Mouse (Mus musculus) A20 (cell line): Measurements from ENCODE around the gene Lbr.

Experiments
- DNase-seq: peaks from one replicate; pipeline ENCODE4 v3.0.0-alpha.2; 2011; ENCODE audit warnings: low read depth, low spot score

The Lbr gene

DNA sequence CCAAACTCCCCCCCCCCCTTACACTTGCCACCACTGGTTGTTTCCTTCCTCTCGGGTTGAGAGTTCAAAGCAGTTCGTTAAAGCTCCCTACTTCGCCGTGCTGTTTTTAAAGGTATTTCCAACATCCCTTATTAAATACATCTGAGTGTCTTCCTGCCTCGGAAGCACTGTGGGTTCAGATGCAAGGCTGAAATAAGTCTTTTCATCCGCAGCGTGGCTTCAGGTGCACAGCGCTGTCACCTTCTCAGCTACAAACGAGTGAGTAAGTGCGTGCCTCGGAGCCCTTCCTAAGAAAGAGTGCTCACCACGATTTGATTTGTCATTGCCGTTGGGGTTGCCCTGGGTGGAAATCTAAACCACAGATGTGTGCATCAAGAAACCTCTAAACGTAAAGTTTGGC, at the start of gene Lbr:
TSS of gene Lbr (minus strand) at position 266 of the 400 bp plus-strand sequence.
- DNase-seq: no peak

GRCm38 (mm10) chr1:181889670-181890069, 46.8 kb upstream of the Lbr start:
- DNase-seq: no peak

GRCm38 (mm10) chr1:181888801-181889200, 46.0 kb upstream of the Lbr start:
- DNase-seq: peak; percentile 84

- peak; percentile 79 for DNase-seq
Observed at GRCm38 (mm10) chr1:181881532-181881931, 38.7 kb upstream of the Lbr start.

- peak; percentile 44 for DNase-seq
Observed at GRCm38 (mm10) chr1:181880752-181881325, 38.0 kb upstream of the Lbr start.

DNA sequence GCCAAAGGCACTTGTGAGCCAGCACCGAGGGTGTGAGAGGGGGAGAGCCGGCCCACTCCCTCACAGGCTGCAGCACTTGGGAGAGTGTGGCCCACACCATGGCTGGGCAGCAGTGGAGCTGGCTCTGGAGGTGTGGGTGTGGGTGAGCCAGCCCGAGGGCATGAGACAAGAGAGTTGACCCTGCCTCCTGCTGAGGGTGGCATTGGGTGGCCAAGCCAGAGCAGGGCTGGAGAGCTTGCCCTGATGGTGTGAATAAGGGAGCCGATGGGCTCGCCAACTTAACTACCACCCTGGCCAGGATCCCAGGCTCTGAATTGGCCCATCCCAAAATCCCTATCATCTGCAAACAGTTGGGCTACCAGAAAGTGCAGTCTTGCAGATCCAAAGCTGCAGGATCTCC, 35.6 kb upstream of the Lbr start:
- DNase-seq: no peak

- DNase-seq: peak; percentile 17
Observed at GRCm38 (mm10) chr1:181877088-181877487, 34.2 kb upstream of the Lbr start.

GRCm38 (mm10) chr1:181876656-181877055, 33.8 kb upstream of the Lbr start:
- no peak for DNase-seq

- no peak for DNase-seq
Observed at GRCm38 (mm10) chr1:181873086-181873920, 30.5 kb upstream of the Lbr start.

- DNase-seq: no peak
Observed at GRCm38 (mm10) chr1:181872639-181873038, 29.8 kb upstream of the Lbr start.

GRCm38 (mm10) chr1:181866429-181867280, 23.8 kb upstream of the Lbr start:
- no peak for DNase-seq

DNA sequence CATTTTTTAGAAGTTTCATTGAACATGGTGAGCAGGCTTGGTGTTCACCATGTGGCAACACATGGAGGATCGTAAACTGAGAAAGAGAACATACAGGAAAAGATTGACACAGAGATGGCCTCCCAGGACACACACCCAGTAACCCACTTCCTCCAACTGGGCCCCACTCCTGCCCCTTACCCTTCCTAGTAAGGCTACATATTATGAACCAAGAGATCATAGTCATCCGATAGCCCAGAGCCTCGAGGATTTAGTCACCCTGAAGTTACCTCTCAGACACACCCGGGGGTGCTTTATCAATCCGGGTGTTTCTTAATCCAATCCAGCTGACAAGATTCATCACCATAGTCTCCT, 23.0 kb upstream of the Lbr start:
- DNase-seq: no peak

- no peak for DNase-seq
Observed at GRCm38 (mm10) chr1:181864971-181865862, 22.4 kb upstream of the Lbr start.

GRCm38 (mm10) chr1:181863431-181863830, 20.6 kb upstream of the Lbr start:
- DNase-seq: no peak

DNA sequence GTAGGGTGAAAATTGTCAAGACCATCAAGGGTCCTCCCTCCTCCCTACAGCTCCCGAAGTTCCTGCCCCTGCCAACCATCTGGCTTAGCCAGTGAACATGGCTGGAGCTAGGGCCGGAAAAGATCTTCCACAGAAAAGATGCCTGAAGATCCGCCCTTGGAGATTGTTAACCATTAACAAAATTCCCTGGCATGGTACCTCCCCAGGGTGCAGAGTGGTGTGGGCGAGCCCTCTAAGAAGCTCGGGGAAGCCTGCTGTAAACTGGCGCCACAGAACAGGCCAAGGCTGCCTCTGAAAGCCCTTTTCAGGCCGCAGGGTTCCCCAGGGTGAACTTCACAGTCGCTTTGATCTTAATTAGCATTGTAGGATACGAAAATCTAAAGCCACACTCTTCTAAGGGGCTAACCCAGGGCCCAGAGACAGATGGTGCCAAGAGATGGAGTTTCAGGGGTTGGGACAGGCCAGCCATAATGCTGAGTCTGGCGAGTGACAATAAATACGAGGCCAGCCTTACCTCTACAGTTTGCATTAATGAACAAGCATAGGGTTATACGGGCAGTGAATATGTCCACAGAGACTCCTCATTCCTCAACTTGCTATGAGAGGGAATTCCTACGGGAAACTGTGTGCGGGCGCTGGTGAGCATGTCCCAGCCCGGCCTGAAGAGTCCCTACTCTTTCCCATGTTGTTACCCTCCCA, 20.0 kb upstream of the Lbr start:
- DNase-seq: no peak

GRCm38 (mm10) chr1:181861181-181861902, 18.5 kb upstream of the Lbr start:
- DNase-seq: peak; percentile 45

- DNase-seq: peak; percentile 95
Observed at GRCm38 (mm10) chr1:181860659-181861058, 17.8 kb upstream of the Lbr start.

- no peak for DNase-seq
Observed at GRCm38 (mm10) chr1:181856329-181856728, 13.5 kb upstream of the Lbr start.

- DNase-seq: no peak
Observed at GRCm38 (mm10) chr1:181854829-181855228, 12.0 kb upstream of the Lbr start.
